Mouse (Mus musculus) ES-E14 (cell line): ENCODE measurements around the gene Arl10. TPM values are rescaled to one million over a fixed set of nuclear protein-coding genes. Genes with fewer than 3 reads are reported as not detected.

Source experiments
- DNase-seq: peaks from one replicate; pipeline ENCODE4 v3.0.0-alpha.2; 2013; ENCODE audit warnings: low read depth, low spot score
- H3K27ac ChIP-seq: 2 replicates; pipeline ENCODE4 v1.5.1; 2012; ENCODE audit warnings: low read depth, mild to moderate bottlenecking, low read length, moderate library complexity, mixed read lengths; ENCODE audit not compliant: poor library complexity, insufficient read depth, severe bottlenecking
- H3K36me3 ChIP-seq: 2 replicates; pipeline ENCODE4 v1.6.1; 2012; ENCODE audit warnings: mild to moderate bottlenecking, low read length, moderate library complexity, mixed read lengths; ENCODE audit not compliant: control insufficient read depth, poor library complexity, insufficient read depth, severe bottlenecking
- H3K4me1 ChIP-seq, 2 experiments: fragments of 150-350 bp in 1 of 2; sonication (generic) in 1 of 2; 2 replicates each; pipeline ENCODE4 v1.6.1; 2012; ENCODE audit warnings: low read length in 2 of 2, mild to moderate bottlenecking in 1 of 2, mixed read lengths in 1 of 2; ENCODE audit not compliant: control insufficient read depth in 2 of 2, insufficient read depth in 2 of 2, poor library complexity in 1 of 2
- H3K4me3 ChIP-seq, 2 experiments: fragments of 150-350 bp in 1 of 2; sonication (generic) in 1 of 2; 2 replicates each; pipeline ENCODE4 v1.5.1; 2012; ENCODE audit warnings: low read length in 2 of 2, low read depth in 1 of 2, mild to moderate bottlenecking in 1 of 2, mixed read lengths in 1 of 2; ENCODE audit not compliant: insufficient read depth in 1 of 2, poor library complexity in 1 of 2, severe bottlenecking in 1 of 2
- H3K9ac ChIP-seq: 2 replicates; pipeline ENCODE4 v1.6.1; 2012; ENCODE audit warnings: low read depth, mild to moderate bottlenecking, low read length, mixed read lengths; ENCODE audit not compliant: poor library complexity, insufficient read depth, severe bottlenecking
- H3K9me3 ChIP-seq: fragments of 150-350 bp; sonication (generic); 2 replicates; pipeline ENCODE4 v1.6.1; 2012; ENCODE audit warnings: low read depth, mild to moderate bottlenecking, low read length; ENCODE audit not compliant: control insufficient read depth, insufficient read depth
- CHD2 ChIP-seq: IDR thresholded peaks from 2 replicates; pipeline ENCODE4 v1.6.1; 2014; ENCODE audit warnings: mild to moderate bottlenecking, low read depth, low read length, inconsistent platforms
- HCFC1 ChIP-seq: IDR thresholded peaks from 2 replicates; pipeline ENCODE4 v1.6.1; 2012; ENCODE audit warnings: low read length, inconsistent platforms, borderline replicate concordance; ENCODE audit not compliant: insufficient read depth
- MAFK ChIP-seq: IDR thresholded peaks from 2 replicates; pipeline ENCODE4 v1.6.1; 2014; ENCODE audit warnings: mild to moderate bottlenecking, low read depth, low read length, inconsistent platforms; ENCODE audit not compliant: insufficient read depth
- ZC3H11A ChIP-seq: IDR thresholded peaks from 2 replicates; pipeline ENCODE4 v1.6.1; 2012; ENCODE audit warnings: low read depth, mild to moderate bottlenecking, inconsistent platforms, low read length, borderline replicate concordance
- ZNF384 ChIP-seq: IDR thresholded peaks from 2 replicates; pipeline ENCODE4 v1.6.1; 2012; ENCODE audit warnings: low read depth, low read length, inconsistent platforms
- in situ Hi-C, 2 experiments: fragments of 600-800 bp; cut with MboI; formaldehyde crosslinking; loops; one replicate each; pipeline ENCODE4 v1.15.1; 2025; ENCODE audit warnings: low sequenced_read_pairs in 2 of 2, inconsistent platforms in 1 of 2; ENCODE audit not compliant: unreplicated experiment in 2 of 2
- total RNA-seq: library from RNA; depleted of rRNA; stranded (reverse); fragments of 300-350 nt; gene quantifications from 2 replicates; pipeline ENCODE4 v1.2.3, GENCODE M21; 2012

Arl10 gene
- total RNA-seq, 1 experiment: 38.3 TPM

- Histone ChIP-seq H3K9ac (no peak overlapping the region), H3K4me3 (no peak overlapping the region), H3K36me3 (no peaks in the 10 kb centered on the region), H3K27ac (no peak overlapping the region), H3K9me3 (no peaks in the 10 kb centered on the region), H3K4me1 (peaks cover 10 to 16% of the 10 kb centered on the region in 2 experiments; a peak in 3 of 4 replicates)
- no peak for TF ChIP-seq HCFC1
- no peak for TF ChIP-seq CHD2
- no peak for TF ChIP-seq ZNF384
- TF ChIP-seq ZC3H11A: no peak
- TF ChIP-seq MAFK: no peak
- in situ Hi-C loops: no loop called here
- no peak for DNase-seq
Observed at GRCm38 (mm10) chr13:54569282-54569681, 5.5 kb upstream of the Arl10 start.

- H3K27ac ChIP-seq: no peak overlapping the region
- in situ Hi-C loops: no loop called here
- no peak for TF ChIP-seq MAFK
- no peak for TF ChIP-seq HCFC1
- no peak for TF ChIP-seq CHD2
- no peak for TF ChIP-seq ZC3H11A
- no peak for TF ChIP-seq ZNF384
- no peaks in the 10 kb centered on the region for H3K9me3 ChIP-seq
- DNase-seq: no peak
- peaks cover 10 to 19% of the 10 kb centered on the region in 2 experiments; a peak in 3 of 4 replicates for H3K4me1 ChIP-seq
- H3K9ac ChIP-seq: no peak overlapping the region
- no peak overlapping the region for H3K4me3 ChIP-seq
- no peaks in the 10 kb centered on the region for H3K36me3 ChIP-seq
Observed at GRCm38 (mm10) chr13:54570736-54571135, 4.1 kb upstream of the Arl10 start.

DNA sequence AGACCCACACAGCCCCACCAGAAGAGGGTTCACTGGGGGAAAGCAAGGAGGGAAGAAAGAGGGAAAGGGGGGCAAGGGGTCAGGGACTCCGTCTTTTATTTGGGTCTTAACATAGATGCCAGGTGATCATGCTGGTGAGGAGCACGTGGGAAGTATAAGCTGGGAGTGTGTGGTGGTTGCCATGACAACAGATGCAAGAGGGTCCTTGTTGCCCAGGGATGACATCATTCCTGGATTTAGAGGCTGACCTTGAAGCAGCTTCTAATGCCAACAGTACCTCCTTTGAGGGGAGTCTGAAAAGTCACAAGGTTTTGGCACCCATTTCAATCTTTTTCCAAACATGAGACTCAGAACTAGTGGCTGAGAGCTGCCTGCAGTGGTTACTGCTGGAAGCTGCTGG is 3.2 kb upstream of the Arl10 start:
- in situ Hi-C loops: no loop called here
- peaks cover 7 to 13% of the 10 kb centered on the region in 2 experiments; a peak in 3 of 4 replicates for H3K4me1 ChIP-seq
- TF ChIP-seq ZC3H11A: no peak
- DNase-seq: no peak
- no peaks in the 10 kb centered on the region for H3K9me3 ChIP-seq
- H3K9ac ChIP-seq: no peak overlapping the region
- H3K4me3 ChIP-seq: no peak overlapping the region
- H3K27ac ChIP-seq: no peak overlapping the region
- H3K36me3 ChIP-seq: no peaks in the 10 kb centered on the region

DNA sequence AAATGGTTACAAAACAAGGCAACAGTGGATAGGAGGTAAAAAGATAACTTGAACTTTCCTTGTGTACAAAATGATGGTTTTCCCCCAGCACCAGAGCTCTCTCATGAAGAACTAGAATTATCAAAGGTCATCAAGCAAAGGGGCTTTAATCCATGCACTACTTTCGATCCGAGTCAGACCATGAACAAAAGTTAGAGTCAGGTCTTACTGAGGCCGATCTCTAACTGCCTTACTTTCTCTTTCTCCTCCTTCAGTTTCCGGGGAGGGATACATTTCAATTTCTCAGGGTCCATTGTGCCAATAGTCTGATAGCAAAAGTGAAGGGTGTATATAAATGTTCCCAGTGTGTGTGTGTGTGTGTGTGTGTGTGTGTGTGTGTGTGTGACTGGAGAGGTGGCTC is 2.2 kb upstream of the Arl10 start:
- in situ Hi-C loops: no loop called here
- H3K36me3 ChIP-seq: no peaks in the 10 kb centered on the region
- H3K4me3 ChIP-seq: no peak overlapping the region
- no peak overlapping the region for H3K27ac ChIP-seq
- no peaks in the 10 kb centered on the region for H3K9me3 ChIP-seq
- DNase-seq: no peak
- H3K4me1 ChIP-seq: peaks cover 7 to 10% of the 10 kb centered on the region in 2 experiments; a peak in 3 of 4 replicates
- H3K9ac ChIP-seq: no peak overlapping the region
- TF ChIP-seq MAFK (no peak), HCFC1 (no peak), ZC3H11A (no peak), CHD2 (no peak), ZNF384 (no peak)

DNA sequence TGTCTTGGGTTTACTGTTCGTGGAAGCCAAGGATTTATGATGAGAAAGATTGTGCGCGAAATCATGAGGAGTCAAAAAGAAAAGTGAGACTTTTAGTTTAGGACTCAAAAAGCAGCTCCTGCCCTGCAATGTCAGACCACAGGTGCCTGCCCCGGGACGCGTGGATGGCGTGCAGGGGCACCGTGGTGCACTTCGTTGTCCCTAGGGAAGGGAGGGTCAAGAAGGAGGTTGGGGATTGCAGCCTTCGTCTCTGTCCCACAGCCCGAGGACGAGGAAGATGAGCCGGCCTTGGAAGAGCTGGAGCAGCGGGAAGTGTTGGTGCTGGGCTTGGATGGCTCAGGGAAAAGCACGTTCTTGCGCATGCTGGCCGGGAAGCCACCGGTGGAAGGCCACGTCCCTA is 674 bp downstream of the Arl10 start:
- Histone ChIP-seq H3K27ac (no peak overlapping the region), H3K9me3 (no peaks in the 10 kb centered on the region), H3K9ac (peak overlapping the region; percentile 93), H3K4me3 (peak overlapping the region; percentile 89 to 92), H3K36me3 (peaks cover 3% of the 10 kb centered on the region; the same call in 1 of the 2 replicates), H3K4me1 (peaks cover 2 to 9% of the 10 kb centered on the region in 2 experiments; a peak in 1 of 4 replicates)
- TF ChIP-seq ZNF384 (no peak), ZC3H11A (no peak), CHD2 (no peak), MAFK (no peak), HCFC1 (no peak)
- in situ Hi-C loops: no loop called here
- DNase-seq: no peak
